Mouse (Mus musculus) cortical plate, adult 2 months (tissue): ENCODE measurements around the gene Snx29.

ENCODE experiments used
- CTCF ChIP-seq: fragments of 200-500 bp; IDR thresholded peaks from 2 replicates; pipeline ENCODE4 v1.5.1; 2011; ENCODE audit warnings: mild to moderate bottlenecking, control low read depth, low read length; ENCODE audit not compliant: insufficient read depth; ENCODE audit errors: extremely low read depth
- POLR2A ChIP-seq: fragments of 200-500 bp; IDR thresholded peaks from 2 replicates; pipeline ENCODE4 v1.6.1; 2011; ENCODE audit warnings: mild to moderate bottlenecking, low read length, control low read depth; ENCODE audit not compliant: insufficient read depth; ENCODE audit errors: extremely low read depth

DNA sequence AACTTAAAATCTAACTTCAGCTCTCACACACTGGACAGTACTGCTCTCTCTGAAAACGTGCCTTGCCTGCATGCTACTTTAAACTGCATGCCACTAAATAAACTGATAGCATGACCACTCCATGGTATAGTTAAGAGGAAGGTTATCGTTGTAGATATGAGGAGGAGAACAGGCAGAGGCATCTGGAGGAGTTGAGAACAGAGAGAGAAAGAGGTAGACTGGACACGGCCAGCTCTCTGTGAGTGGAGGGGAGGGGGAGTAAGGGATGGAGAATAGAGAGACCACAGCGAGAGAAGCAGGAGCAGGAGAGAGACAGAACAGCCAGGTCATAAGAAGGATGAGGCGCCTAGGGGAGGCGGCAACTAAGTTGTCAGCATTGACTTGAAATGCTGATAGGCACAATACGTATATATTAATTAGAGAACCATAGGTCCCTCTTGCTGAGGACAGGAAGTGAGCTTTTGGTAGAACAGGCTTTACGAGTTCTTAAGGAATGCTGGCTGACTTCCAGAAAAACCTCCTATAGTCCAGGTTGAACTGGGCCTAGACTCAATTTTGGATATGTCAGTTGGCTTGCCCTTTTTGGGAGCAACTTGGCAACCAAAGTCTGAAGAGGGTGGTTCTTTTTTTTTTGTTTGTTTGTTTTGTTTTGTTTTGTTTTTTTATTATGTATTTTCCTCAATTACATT lies 85.4 kb downstream of the Snx29 start:
- TF ChIP-seq CTCF: no peak
- TF ChIP-seq POLR2A: no peak
